Mouse (Mus musculus): Measurements from ENCODE around the gene Ankrd23. TPM values are rescaled to one million over a fixed set of nuclear protein-coding genes. Genes with fewer than 3 reads are reported as not detected.

Gene Ankrd23
- polyA plus RNA-seq, 1 experiment, result 1.1 TPM

- H3K4me3 ChIP-seq (ENCODE audit: insufficient read depth, poor library complexity, severe bottlenecking), result no peak overlapping the region
- peaks cover 43% of the 10 kb centered on the region for H3K79me2 ChIP-seq (ENCODE audit: control insufficient read depth, insufficient read depth)
- no peak overlapping the region for H3ac ChIP-seq (ENCODE audit: control insufficient read depth, insufficient read length, low read depth)
- TF ChIP-seq USF1 (IDR thresholded peaks at IDR 0.05; ENCODE audit: low read depth) (no peak), CEBPB (IDR thresholded peaks at IDR 0.05; ENCODE audit: low read depth) (no peak), MYOD1 (IDR thresholded peaks at IDR 0.05; ENCODE audit: control insufficient read depth, insufficient read length, low read depth) (no peak), CTCF (IDR thresholded peaks at IDR 0.05; ENCODE audit: control insufficient read depth, insufficient read depth, insufficient read length) (no peak), MAX (IDR thresholded peaks at IDR 0.05) (no peak), MYOG (IDR thresholded peaks at IDR 0.05; ENCODE audit: control insufficient read depth, extremely low read depth, insufficient read length) (no peak), FOSL1 (IDR thresholded peaks at IDR 0.05; ENCODE audit: insufficient read depth, low read length, poor library complexity, severe bottlenecking) (no peak)
- H3K36me3 ChIP-seq (ENCODE audit: control insufficient read depth, insufficient read depth), result no peaks in the 10 kb centered on the region
- no peaks in the 10 kb centered on the region for H3K27me3 ChIP-seq (ENCODE audit: control insufficient read depth, insufficient read depth, insufficient read length)
- H3K79me3 ChIP-seq (ENCODE audit: low read depth), result peaks cover 1% of the 10 kb centered on the region
Observed at GRCm38 (mm10) chr1:36483825-36484224, 52.9 kb downstream of the Ankrd23 start.

Small RNAs within 50 kb of the gene (microRNA-seq; reads per million reads assigned to microRNA genes)
- not detected for gene Gm47280 (ENCODE audit: borderline microRNAs expressed)

Other genes starting within 250 kb of the Ankrd23 start
- gene Arid5a, start 229.2 kb downstream of the Ankrd23 start, polyA plus RNA-seq (2012; fragmentation: generic; extraction: Trizol), result 25.6 TPM
- gene Kansl3, start 167.7 kb downstream of the Ankrd23 start, polyA plus RNA-seq (2012; fragmentation: generic; extraction: Trizol), result 23.6 TPM
- 0.14 TPM for gene Fer1l5, start 164.6 kb downstream of the Ankrd23 start, polyA plus RNA-seq (2012; fragmentation: generic; extraction: Trizol)
- 14.3 TPM for gene Lman2l, start 91.6 kb downstream of the Ankrd23 start, polyA plus RNA-seq (2012; fragmentation: generic; extraction: Trizol)
- 6.2 TPM for gene Cnnm4, start 65.3 kb downstream of the Ankrd23 start, polyA plus RNA-seq (2012; fragmentation: generic; extraction: Trizol)
- gene Cnnm3, start 25.0 kb downstream of the Ankrd23 start, polyA plus RNA-seq (2012; fragmentation: generic; extraction: Trizol), result 6.5 TPM
- gene Gm42417, start 2.5 kb upstream of the Ankrd23 start, polyA plus RNA-seq (2012; fragmentation: generic; extraction: Trizol), result 0.05 TPM
- gene Ankrd39, start 10.6 kb upstream of the Ankrd23 start, polyA plus RNA-seq (2012; fragmentation: generic; extraction: Trizol), result 7.8 TPM
- gene Sema4c, start 21.5 kb upstream of the Ankrd23 start, polyA plus RNA-seq (2012; fragmentation: generic; extraction: Trizol), result 16.6 TPM
- gene Fam178b, start 146.3 kb upstream of the Ankrd23 start, polyA plus RNA-seq (2012; fragmentation: generic; extraction: Trizol), result 0.08 TPM
- 734 TPM for gene Cox5b, start 154.6 kb upstream of the Ankrd23 start, polyA plus RNA-seq (2012; fragmentation: generic; extraction: Trizol)
- gene 4933424G06Rik, start 173.3 kb upstream of the Ankrd23 start, polyA plus RNA-seq (2012; fragmentation: generic; extraction: Trizol), result 0.02 TPM
- gene Actr1b, start 177.5 kb upstream of the Ankrd23 start, polyA plus RNA-seq (2012; fragmentation: generic; extraction: Trizol), result 106 TPM
- not detected for gene Zap70, start 224.9 kb upstream of the Ankrd23 start, polyA plus RNA-seq (2012; fragmentation: generic; extraction: Trizol)